Mouse (Mus musculus) adipocyte (in vitro differentiated cells): ENCODE results near the gene Gna13.
"Not testable (repeated sequence)": the region's sequence is repeated elsewhere in the genome, so short reads cannot be mapped to it uniquely, and the experiment has no call there.

Experiments used
- DNase-seq: peaks from one replicate; pipeline ENCODE4 v3.0.0-alpha.2; 2016; ENCODE audit warnings: low spot score

The Gna13 gene

GRCm38 (mm10) chr11:109362463-109363190, at the start of gene Gna13:
Gene Gna13 (plus strand): TSS chr11:109362831.
- DNase-seq: peak; percentile 87

DNA sequence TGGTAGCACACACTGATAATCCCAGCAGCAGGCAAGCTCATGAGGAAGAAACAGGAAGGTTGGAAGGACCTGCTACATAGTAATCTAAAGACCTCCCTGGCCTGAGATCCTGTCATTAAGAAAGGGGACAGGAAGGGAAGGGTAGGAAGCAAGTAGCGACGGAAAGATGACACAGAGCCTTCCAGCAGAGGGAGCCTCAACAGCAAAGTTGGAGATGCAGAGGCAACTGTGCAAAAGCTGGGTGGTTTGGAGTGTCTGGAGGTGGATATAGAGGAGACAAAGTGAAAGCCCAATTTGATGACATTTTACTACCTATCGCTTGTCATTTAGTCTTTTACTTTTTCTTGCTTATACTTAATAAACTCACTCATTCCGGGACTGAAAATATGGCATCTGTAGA, 45.7 kb upstream of the Gna13 start:
- peak; percentile 69 for DNase-seq

GRCm38 (mm10) chr11:109319471-109319870, 43.2 kb upstream of the Gna13 start:
- no peak for DNase-seq

- no peak for DNase-seq
Observed at GRCm38 (mm10) chr11:109319946-109320345, 42.7 kb upstream of the Gna13 start.

DNA sequence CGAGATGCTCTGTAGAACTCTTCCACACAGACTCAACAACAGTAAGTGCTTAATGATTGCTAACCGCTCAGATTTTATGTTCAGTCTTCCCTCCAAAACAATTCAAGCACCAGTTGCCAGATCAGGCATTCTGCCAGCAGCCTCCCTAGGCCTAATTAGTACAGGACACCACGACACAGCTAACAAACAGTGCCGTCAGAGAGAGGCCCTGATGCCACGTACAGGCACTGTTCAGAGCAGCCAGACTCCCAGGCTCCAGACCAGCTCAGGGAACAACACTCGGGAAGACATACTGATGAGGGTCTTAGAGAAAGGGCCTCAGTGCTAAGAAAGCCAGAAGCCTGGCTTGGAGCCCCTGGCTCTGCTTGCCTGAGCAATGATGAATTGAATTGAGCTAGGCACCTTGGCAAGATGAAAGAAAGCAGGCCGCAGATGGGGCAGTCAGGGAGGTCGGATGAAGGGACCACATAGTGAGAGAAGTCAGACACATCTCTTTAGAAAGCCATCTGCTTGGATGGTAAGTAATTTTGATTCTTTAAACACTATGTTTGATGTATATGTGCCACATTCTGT, 42.2 kb upstream of the Gna13 start:
- DNase-seq: no peak

DNA sequence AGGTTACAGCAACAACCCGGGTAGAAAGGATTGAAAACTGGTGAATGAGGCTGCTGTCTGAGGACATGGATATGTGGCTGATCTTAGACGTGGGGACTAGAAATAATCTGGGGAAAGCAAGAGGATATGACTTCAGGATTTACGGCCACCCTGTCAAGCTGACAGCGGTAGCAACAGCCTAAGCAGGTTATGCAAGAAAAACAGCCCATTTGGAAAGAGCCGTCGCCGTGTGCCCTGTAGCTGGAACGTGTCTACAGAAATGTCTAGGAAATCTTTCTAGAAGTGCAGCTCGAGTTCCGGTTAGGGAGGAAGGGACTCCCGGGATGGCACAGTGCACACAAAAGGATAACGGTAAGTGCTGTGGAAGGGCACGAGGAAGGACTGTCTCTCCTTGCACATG, 36.4 kb upstream of the Gna13 start:
- DNase-seq: peak; percentile 55

DNA sequence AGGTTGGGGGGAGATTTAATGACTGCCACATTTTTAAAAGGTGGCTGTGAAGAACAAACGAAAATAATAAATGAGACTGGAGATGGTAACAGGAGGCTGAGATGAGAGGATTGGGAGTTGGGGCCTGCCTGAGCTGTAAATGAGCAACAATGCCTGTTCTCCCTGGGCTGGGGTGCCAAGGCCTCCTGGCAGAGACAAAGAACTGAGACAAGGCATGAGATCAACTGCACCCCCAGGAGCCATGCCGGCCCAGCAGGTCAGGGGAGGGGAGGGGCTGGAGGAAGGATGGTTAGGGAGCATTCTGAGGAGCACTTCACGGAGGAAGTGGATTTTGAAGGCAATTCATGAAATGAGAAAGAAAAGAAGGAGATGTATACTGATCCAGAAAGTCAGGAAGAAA, 35.2 kb upstream of the Gna13 start:
- DNase-seq: no peak

- no peak for DNase-seq
Observed at GRCm38 (mm10) chr11:109327952-109328351, 34.7 kb upstream of the Gna13 start.

GRCm38 (mm10) chr11:109329331-109329730, 33.3 kb upstream of the Gna13 start:
- DNase-seq: peak; percentile 68

GRCm38 (mm10) chr11:109330706-109331393, 31.8 kb upstream of the Gna13 start:
- no peak for DNase-seq

GRCm38 (mm10) chr11:109331424-109331824, 31.2 kb upstream of the Gna13 start:
- DNase-seq: peak; percentile 96

GRCm38 (mm10) chr11:109332722-109333121, 29.9 kb upstream of the Gna13 start:
- DNase-seq: peak; percentile 70

DNA sequence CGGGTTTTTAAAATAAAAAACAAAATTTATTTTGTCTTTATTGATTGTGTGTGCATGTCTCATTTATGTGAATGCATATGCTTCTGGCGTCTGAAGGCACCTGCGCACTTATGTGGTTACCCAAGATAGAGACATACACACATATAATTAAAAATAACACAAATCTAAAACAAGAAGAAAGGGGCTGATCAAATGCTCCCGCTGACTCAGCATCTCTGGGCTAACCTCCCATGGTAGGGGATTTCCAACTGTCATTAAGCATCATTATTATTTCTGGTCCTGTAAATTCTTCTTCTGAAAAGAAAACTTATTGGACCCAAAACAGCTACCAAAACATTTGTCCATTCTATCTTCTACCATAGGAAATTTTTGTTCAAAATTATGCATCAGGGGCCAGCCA, 27.9 kb upstream of the Gna13 start:
- DNase-seq: no peak

- DNase-seq: no peak
Observed at GRCm38 (mm10) chr11:109335890-109336289, 26.7 kb upstream of the Gna13 start.

DNA sequence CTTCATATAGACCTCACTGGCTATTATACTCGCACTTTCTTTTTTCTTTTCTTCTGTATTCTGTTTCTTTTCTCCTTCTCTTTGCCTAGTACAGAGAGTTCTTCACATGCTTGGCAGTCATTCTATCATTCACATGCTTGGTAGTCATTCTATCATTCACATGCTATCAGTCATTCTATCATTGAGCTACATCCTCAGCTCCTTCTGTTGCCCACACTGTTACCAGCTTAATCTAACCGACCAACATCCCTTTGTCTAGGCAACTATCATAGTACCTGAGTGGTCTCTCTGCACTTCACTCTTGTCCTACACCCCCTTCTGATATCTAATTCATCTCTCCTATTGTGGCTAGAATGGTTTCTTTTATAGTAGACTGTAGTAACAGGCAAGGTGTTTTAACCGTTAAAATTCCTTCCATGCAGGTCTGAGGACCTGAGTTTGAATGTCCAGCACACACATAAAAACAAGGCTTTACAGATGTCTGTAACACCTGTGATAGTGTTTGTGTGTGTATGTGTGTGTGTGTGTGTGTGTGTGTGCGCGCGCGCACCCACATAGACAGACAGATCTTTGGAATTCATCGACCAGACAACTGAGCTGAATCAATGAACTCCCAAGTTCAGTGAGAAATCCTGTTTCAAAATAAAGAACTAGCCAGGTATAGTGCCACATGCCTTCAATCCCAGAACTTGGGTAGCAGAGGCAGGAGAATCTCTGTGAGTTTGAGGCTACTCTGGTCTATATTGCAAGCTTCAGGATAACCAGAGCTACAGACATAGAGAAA, 23.3 kb upstream of the Gna13 start:
- no peak for DNase-seq

DNA sequence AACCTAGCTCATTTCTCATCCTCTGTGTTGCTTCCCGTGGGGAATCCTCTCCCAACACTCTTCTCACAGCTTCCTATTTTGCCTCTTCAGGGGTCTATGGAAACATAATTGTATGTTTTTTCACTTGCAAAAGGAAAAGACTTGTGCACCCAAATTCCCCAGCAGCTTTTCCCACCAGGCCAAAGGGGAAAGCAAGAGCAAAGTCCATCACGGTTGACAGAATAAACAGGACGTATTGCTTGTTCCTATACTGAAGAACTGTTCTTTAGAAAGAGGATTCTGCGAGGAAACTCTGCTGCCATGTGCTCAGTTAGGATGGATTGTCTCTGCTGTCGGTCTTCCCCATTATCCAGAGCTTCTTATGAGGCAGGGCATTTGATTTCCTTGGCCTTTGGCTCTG, 22.1 kb upstream of the Gna13 start:
- no peak for DNase-seq

GRCm38 (mm10) chr11:109342666-109343065, 20.0 kb upstream of the Gna13 start:
- DNase-seq: not testable (repeated sequence)

DNA sequence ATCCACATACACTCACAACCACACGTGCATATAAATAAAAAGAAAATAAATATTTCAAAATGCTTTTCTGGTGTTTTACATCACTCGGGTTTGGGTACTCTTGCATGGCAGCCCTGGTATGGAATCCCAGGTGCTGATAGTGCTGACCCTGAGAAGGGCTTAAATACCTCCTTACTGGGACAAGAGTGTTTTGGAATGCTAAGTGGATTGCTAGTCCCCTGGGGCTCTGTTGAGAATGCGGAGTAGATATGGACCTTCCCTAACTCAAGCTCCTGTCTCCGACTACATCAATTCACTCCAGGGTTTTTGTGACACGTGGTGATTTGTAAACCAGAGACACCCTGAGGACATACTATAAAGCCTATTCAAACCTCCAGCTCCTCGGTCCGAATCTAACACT, 19.1 kb upstream of the Gna13 start:
- no peak for DNase-seq

DNA sequence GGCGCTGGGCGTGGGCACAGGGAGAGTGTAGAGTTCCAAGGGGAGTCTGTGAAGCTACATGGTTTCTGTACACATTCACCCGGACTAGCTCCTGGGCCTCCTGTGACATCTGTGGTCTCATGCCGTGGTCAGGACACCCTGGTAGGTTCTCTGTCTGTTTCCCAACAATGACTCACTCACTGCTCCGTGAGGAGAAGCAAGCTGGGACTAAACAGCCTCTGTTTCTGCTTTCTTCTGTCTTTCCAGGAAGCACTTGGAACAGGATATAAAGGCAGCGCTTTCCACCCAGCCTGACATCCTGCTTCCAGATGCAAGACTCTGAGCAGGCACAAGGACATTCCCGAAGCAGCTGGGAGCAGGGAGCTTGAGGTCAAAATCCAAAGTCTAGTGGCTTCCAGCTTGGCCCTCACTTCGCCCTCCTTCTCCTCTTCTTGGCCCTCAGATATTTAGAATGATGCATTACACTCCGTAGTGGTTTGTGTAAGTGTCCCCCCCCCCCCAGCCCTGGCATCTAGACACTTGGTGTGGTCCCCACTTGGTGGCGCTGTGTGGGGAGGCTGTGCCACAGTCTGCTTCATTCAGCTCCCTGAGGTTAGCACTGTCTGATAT, 18.5 kb upstream of the Gna13 start:
- DNase-seq: peak; percentile 60

GRCm38 (mm10) chr11:109347242-109347959, 15.2 kb upstream of the Gna13 start:
- peak; percentile 93 for DNase-seq

GRCm38 (mm10) chr11:109348408-109348807, 14.2 kb upstream of the Gna13 start:
- DNase-seq: no peak
